Mouse (Mus musculus) layer of hippocampus, adult 8-10 months (tissue): ENCODE data around the gene Gpatch11. TPM values are rescaled to one million over a fixed set of nuclear protein-coding genes. Genes with fewer than 3 reads are reported as not detected.
A peak's percentile ranks its signal among the peaks of the same experiment; 100 is the strongest.
"Not testable (repeated sequence)": the region's sequence is repeated elsewhere in the genome, so short reads cannot be mapped to it uniquely, and the experiment has no call there.

Experiments
- DNase-seq, 2 experiments: peaks; one replicate each; pipeline ENCODE4 v3.0.0; 2022; ENCODE audit warnings: low spot score in 2 of 2
- total RNA-seq, 4 experiments: library from RNA; stranded (reverse); gene quantifications; 2 replicates each; pipeline ENCODE4 v1.2.4; 2022

The Gpatch11 gene
- total RNA-seq: 10 to 100 TPM; 33.1 to 47.9 (median 38.7) TPM

GRCm38 (mm10) chr17:78834856-78835835 lies at the start of gene Gpatch11, which contains the start of gene Heatr5b:
Gene Gpatch11, plus strand, starts transcription at chr17:78835567.
Gene Heatr5b, minus strand, starts transcription at chr17:78835364.
- DNase-seq: peak; percentile 95 to 97

GRCm38 (mm10) chr17:78788273-78788672 lies 47.1 kb upstream of the Gpatch11 start:
- DNase-seq: not testable (repeated sequence)

GRCm38 (mm10) chr17:78791068-78791689 lies 44.2 kb upstream of the Gpatch11 start:
- DNase-seq: no peak

GRCm38 (mm10) chr17:78791690-78792070 lies 43.7 kb upstream of the Gpatch11 start:
- DNase-seq: no peak

GRCm38 (mm10) chr17:78792122-78792521 lies 43.2 kb upstream of the Gpatch11 start:
- no peak for DNase-seq

- DNase-seq: no peak
Observed at GRCm38 (mm10) chr17:78794390-78794789, 41.0 kb upstream of the Gpatch11 start.

- no peak for DNase-seq
Observed at GRCm38 (mm10) chr17:78797222-78797621, 38.1 kb upstream of the Gpatch11 start.

GRCm38 (mm10) chr17:78809019-78809418 lies 26.3 kb upstream of the Gpatch11 start:
- no peak for DNase-seq

GRCm38 (mm10) chr17:78809582-78809981 lies 25.8 kb upstream of the Gpatch11 start:
- no peak for DNase-seq

GRCm38 (mm10) chr17:78824346-78824745 lies 11.0 kb upstream of the Gpatch11 start:
- no peak for DNase-seq

- DNase-seq: no peak
Observed at GRCm38 (mm10) chr17:78836056-78836455, 689 bp downstream of the Gpatch11 start.

- no peak for DNase-seq
Observed at GRCm38 (mm10) chr17:78842271-78842928, 7.0 kb downstream of the Gpatch11 start.

GRCm38 (mm10) chr17:78856243-78856642 lies 20.9 kb downstream of the Gpatch11 start:
- DNase-seq: no peak

- no peak for DNase-seq
Observed at GRCm38 (mm10) chr17:78873886-78874285, 38.5 kb downstream of the Gpatch11 start.

GRCm38 (mm10) chr17:78881878-78882304 lies 46.5 kb downstream of the Gpatch11 start:
- DNase-seq: no peak

GRCm38 (mm10) chr17:78882401-78883112 lies 47.2 kb downstream of the Gpatch11 start, which contains the start of gene Eif2ak2:
Gene Eif2ak2, minus strand, starts transcription at chr17:78882573.
- peak; percentile 15 to 25 for DNase-seq

GRCm38 (mm10) chr17:78883291-78883690 lies 47.9 kb downstream of the Gpatch11 start:
- DNase-seq: no peak

- DNase-seq: no peak
Observed at GRCm38 (mm10) chr17:78885286-78886065, 50.1 kb downstream of the Gpatch11 start.

- no peak for DNase-seq
Observed at GRCm38 (mm10) chr17:78888554-78888953, 53.2 kb downstream of the Gpatch11 start.

GRCm38 (mm10) chr17:78889184-78889583 lies 53.8 kb downstream of the Gpatch11 start:
- DNase-seq: no peak
